Mouse (Mus musculus) adrenal gland, postnatal 10 days (tissue): ENCODE measurements around the gene Hpn. TPM values are rescaled to one million over a fixed set of nuclear protein-coding genes. Genes with fewer than 3 reads are reported as not detected.

ENCODE experiments used
- DNase-seq: peaks from one replicate; pipeline ENCODE4 v3.0.0; 2021; ENCODE audit warnings: mixed read lengths
- total RNA-seq, 2 experiments: library from RNA; stranded (reverse); gene quantifications; 2 replicates each; pipeline ENCODE4 v1.2.3; 2021

Gene Hpn
- total RNA-seq, 2 experiments from 2014 or later: 25.1 to 65.2 TPM

DNA sequence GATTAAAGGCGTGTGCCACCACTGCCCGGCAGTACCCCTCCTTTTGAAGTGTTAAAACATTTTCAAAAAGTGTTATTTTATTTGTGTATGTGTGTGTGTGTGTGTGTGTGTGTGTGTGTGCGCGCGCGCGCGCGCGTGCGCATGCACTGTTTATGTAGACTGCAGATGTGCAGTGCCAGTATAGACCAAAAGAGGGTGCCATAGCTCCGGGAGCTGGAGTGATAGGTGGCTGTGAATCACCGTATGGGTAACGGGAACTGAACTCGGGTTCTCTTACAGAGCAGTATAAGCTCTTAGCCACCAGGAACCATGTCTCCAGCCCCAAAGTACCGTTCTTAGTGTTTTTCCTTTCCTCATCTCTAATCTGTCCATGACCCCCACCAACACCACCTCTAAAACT is 29.8 kb upstream of the Hpn start:
- DNase-seq: no peak

GRCm38 (mm10) chr7:31140941-31141340 is 25.9 kb upstream of the Hpn start:
- DNase-seq: no peak

DNA sequence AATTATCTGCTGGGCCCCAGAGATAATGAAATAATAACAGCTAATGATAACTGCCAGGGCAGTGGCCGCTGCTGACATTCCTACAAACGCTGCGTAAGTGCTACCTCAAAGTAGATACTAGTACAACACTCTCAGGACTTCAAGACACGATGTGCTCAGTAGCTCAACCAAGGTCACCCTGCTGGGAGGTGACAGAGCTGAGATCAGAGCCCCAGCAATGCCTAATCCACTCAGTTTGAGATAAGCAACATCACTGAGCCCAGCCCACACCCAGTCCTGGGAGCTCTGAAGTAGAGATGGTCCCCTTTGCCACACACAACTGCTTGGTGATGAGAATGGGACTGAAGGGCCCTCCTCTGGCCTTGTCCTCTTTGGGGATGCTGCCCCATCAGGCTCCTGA is 25.2 kb upstream of the Hpn start:
- no peak for DNase-seq

- peak; percentile 79 for DNase-seq
Observed at GRCm38 (mm10) chr7:31139765-31140164, 24.7 kb upstream of the Hpn start.

- peak; percentile 68 for DNase-seq
Observed at GRCm38 (mm10) chr7:31135717-31136116, 20.6 kb upstream of the Hpn start.

GRCm38 (mm10) chr7:31131866-31132265 is 16.8 kb upstream of the Hpn start:
- peak; percentile 40 for DNase-seq

DNA sequence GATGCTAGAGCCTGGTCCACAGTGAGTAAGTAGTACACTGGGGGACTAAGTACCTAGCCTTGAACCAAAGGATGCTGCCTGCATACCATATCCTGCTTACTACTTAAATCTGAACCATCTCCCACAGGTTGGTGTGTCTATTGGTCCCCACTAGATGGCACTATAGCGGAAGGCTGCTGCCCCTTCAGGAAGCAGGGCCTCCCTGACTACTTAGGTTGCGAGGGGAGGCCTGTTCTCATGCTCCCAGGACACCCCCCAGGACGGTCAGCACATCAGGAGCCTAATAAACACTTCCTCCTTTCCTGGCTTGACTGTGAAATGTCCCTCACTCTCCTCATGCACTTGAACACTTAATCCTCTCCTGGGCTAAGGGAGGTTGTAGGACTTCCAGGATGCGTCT is 15.8 kb upstream of the Hpn start:
- peak; percentile 58 for DNase-seq

GRCm38 (mm10) chr7:31130197-31130596 is 15.1 kb upstream of the Hpn start:
- DNase-seq: no peak

GRCm38 (mm10) chr7:31128157-31128705 is 13.1 kb upstream of the Hpn start:
- no peak for DNase-seq

DNA sequence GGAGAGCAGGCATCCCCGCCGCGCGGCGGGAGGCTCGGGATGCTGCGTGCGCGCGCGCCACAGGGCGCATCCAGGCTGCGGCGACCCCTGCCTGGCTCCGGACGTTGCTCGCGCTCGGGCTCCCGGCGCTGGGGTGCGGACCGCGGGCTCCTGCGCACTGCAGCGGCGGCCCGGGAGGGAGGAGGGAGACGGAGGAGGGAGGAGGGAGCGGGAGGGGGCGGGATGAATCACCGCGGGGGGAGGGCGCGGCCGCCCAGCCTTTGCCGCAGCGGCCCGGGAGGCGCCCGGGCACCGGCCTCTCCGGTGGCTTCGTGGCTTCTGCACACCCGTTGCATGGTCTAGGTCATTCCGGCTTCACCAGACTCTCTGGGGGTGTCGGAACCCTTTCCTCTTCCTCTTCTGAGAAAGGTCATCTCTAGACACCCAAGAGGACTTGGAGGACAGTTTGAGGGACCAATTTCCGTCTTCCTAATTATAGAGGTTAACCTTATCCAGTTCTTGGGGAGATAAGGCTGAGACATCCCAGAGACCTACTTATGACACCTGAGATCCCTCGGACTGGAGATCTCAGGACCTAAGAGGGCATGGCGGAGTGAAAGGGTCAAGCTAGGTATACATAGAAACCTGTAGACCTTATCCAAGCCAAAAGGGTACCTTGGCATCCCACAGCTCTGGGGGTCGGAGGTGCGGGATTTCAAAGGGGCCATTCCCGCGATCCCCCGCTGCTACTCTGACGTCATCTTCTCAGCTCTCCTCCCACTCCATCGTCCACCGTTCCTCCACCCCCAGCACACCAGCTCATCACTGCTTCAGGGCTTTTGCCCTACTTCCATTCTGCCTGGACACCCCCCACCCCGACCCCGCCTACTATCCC is 12.0 kb upstream of the Hpn start, which contains the start of gene Scn1b:
TSS of gene Scn1b (minus strand) at position 153 of the 874 bp plus-strand sequence.
- DNase-seq: peak; percentile 81

GRCm38 (mm10) chr7:31126211-31126751 is 11.2 kb upstream of the Hpn start:
- DNase-seq: no peak

- no peak for DNase-seq
Observed at GRCm38 (mm10) chr7:31125116-31125515, 10.0 kb upstream of the Hpn start.

DNA sequence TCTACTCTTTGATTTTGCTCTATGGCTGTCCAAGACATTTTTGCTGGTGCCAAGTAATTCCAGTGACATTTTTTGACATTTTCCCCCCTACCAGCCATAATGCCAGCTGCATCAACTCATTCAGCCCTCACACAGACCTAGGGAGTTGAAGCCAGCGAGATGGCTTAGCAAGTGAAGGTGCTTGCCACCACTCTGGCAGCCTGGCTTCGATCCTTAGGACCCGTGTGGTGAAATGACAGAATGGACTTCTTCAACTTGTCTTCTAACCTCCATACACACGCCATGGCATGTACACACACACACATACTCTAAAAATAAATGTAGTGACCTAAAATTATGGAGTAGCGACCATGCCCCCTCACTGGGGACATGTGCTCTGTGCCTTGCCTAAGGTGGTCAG is 9.3 kb upstream of the Hpn start:
- DNase-seq: no peak

GRCm38 (mm10) chr7:31123697-31124096 is 8.6 kb upstream of the Hpn start:
- no peak for DNase-seq

DNA sequence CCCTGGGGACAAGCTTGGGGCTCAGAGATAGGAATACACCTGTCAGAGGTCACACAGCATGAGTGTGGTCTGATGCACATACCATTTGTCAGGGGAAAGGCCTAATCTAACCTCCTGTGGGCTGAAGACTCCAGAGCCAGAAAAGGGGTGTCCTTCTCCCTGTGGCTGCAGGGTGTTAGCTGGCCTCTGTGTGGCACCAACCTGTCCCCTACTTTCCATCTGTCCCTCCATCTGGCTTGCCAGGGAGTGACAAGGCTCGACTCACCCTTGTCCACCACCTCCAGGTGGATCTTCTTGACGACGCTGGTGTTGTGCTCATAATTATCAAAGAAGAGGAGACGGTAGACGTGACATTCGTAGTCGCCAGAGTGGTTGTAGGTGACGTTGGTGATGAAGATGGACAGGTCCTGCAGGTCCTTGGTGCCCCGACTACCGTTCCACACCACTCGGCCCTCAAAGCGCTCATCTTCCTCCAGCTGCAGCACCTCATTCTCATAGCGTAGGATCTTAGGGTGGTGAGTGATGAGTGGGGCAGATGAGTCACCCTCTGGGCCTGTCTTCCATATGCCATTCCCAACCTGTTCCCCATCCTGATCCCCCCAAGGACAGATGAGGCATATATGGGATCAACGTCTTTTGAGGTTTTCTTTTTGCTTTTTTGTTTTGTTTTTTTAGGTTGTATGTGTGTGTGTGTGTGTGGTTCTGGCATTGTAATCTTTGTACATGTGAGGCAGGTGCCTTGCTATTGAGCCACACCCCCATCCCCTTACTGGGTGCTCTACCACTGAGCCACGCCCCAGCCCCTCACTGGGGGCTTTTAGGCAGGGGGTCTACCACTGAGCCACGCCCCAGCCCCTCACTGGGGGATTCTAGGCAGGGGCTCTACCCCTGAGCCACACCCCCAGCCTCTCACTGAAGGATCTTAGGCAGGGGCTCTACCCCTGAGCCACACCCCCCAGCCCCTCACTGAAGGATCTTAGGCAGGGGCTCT is 7.8 kb upstream of the Hpn start:
- DNase-seq: no peak

DNA sequence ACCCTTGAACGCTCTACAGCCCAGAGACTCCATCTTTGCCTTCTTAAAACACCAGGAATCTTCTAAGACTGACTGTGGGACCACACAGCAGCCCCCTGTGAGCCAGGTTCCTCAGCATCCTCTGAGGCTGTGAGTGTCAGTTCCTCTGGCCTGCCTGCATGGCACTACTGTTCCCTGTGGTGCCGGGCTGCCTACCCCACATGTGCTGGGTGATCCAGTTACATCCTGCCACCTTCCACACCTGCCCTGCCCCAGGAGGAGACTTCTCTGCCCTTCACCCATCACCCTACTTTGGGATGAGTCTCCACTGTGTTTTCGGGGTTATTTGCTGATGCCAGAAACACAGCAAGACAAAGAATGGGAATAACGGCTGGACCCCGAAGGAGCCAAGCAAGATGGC is 4.5 kb upstream of the Hpn start:
- no peak for DNase-seq

DNA sequence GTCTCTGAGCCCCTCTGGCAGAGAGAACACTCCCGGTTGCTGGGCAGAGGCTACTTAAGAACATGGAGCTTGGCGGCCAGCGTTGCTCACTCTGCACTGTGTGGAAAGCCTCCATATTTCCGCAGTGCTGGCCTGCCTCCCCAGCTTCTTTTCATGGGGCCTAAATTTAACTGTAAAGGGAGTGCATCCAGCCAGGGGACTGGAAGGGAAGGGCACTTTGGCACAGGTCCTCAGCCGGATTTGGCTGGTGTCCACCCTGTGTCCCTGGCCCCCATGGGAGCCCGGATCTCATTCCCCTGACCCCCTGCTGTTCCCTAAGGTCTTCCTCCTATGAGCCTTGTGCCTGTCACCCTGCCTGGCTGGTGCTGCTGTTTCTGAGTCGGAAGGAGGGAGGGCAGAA is 3.4 kb upstream of the Hpn start:
- DNase-seq: peak; percentile 69

DNA sequence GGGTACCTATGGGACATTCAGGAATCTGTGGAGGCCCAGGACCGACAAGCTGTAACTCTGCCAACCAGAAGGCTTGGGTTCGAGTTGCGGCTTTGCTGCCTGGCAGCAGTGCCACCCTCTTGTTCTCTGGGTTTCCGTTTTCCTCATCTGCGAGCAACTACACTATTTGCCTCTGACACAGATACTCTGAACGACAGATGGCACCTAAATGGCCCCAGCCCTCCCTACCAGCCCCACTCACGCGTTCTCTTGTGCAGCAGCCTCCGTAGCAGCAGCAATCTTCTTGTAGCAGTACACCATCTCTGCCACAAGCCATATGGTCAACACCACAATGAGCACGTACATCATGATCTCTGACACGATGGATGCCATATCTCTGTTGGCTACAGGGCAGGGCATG is 2.4 kb upstream of the Hpn start:
- no peak for DNase-seq

GRCm38 (mm10) chr7:31116721-31117145 is 1.6 kb upstream of the Hpn start:
- DNase-seq: no peak

DNA sequence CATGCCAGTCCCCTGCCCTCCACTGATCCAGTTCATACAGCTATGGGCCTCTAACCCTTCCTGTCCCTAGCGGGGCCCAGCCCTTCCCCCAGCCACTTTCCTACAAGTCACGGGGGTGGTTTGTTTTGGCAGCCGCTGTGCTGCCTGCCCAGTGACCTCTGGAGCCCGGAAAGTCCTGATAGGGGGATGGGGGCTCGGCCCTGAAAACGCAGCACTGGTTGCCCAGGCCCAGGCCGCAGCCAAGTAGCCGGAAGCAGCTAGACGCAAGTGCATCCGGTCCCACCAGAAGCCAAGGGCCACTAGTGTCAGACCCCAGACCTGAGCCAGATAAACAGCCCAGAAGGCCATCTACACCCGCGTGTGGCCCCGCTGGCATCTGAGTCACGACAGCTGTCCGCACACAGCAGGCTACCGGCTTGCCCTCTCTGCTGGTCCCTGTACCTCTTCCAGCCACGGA is 525 bp upstream of the Hpn start:
- DNase-seq: peak; percentile 79

DNA sequence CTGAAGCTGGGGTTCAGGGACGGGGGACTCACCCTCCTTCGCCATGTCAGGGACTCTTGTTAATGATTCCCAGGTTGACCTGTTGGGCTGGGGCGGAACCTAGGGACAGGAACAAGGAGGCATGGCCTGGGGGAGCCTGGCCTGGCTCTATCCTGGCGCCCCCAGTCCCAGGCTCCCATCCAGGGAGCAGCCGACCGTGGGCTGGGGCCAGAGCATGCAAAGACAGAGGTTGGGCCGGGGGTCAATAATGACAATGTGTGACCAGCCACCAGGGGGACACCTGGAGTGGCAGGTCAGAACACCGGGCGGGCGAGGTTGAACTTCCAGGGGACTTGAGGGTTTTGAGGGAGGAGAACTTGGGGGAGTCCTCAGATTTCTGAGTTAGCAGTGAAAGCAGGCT is 444 bp downstream of the Hpn start:
- no peak for DNase-seq

DNA sequence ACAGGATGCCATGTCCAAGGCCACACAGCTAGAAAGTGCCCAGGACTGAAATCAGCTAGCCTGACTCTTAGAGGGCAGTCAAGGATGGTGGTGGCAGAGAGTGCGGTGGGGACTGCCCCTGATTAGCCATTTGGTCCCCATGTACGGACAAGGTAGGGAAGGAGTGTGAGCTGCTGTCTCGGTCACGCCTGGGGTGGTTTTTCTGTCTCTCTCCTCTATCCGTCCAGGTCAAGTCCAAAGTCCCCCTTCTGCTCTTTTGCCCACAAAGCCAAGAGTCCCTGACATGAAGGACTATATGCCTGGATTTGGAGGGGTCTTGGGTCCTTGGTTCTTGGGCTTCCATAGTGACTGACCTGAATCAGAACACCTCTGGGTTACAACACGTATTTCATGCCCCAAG is 1.3 kb downstream of the Hpn start:
- DNase-seq: no peak
